Mouse (Mus musculus) C2C12 (cell line): Measurements from ENCODE around the gene Lsm14b.

Source experiments
- CEBPB ChIP-seq: IDR thresholded peaks from one replicate; pipeline ENCODE4 v1.6.1; 2011; ENCODE audit warnings: low read depth, mild to moderate bottlenecking, control low read depth, moderate library complexity
- CTCF ChIP-seq: IDR thresholded peaks from one replicate; pipeline ENCODE4 v1.5.1; 2011; ENCODE audit not compliant: control insufficient read depth, insufficient read depth, insufficient read length
- FOSL1 ChIP-seq: IDR thresholded peaks from one replicate; pipeline ENCODE4 v1.8.0; 2011; ENCODE audit warnings: mild to moderate bottlenecking, low read length; ENCODE audit not compliant: poor library complexity, insufficient read depth, severe bottlenecking
- MAX ChIP-seq: IDR thresholded peaks from one replicate; pipeline ENCODE4 v1.6.1; 2011; ENCODE audit warnings: mild to moderate bottlenecking, control low read depth
- MYOD1 ChIP-seq: IDR thresholded peaks from one replicate; pipeline ENCODE4 v1.6.1; 2011; ENCODE audit warnings: low read depth; ENCODE audit not compliant: control insufficient read depth, insufficient read length

- TF ChIP-seq CEBPB (no peak), CTCF (no peak), FOSL1 (no peak), MAX (no peak), MYOD1 (no peak)
These were observed 19.0 kb upstream of the Lsm14b start for GRCm38 (mm10) chr2:180005656-180006351.
